Mouse (Mus musculus): Measurements from ENCODE around the gene Retreg1.

Gene Retreg1

DNA sequence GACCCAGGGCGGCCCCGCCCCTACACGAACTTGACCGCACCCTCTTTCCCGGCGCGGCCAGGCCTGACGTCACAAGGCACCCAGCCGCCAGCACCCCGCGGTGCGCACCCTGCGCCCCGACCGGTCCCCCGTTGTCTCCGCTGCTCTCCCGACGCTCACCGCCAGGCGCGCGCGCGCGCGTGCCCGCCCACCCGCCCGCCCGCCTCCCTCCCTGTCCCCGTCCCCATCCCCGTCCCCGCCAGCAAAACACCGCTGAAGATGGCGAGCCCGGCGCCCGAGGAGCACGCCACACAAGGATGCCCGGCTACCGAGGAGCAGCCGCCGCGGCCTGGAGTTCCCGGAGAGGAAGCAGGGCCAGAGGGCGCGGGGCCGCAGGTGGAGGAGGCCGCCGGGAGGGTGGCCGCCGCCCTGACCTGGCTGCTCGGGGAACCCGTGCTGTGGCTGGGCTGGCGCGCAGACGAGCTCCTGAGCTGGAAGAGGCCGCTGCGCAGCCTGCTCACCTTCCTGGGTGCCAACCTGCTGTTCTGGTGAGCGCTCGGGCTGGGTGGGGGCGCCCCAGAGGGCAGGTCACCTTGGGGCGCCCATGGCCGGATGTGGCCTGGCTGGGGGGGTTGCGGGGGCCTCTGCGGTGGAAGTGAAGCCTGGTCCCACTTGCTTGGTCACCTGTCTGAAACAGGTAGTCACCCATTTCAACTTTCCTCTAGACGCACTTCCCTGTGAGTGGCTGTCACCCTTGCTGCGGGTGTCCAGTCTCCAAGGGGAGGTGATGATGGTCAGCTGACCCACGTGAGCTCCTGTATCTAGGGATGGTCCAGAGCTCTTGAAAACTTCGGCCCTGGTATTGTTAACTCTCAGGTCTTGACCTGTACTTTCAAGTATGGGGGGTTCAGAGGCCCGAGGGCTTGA, at the start of gene Retreg1:
Retreg1 (plus strand) TSS at position 95 of the 906 bp plus-strand sequence.
- peak; percentile 54 to 85 for DNase-seq (ENCODE audit: low spot score in 2 of 2)

DNA sequence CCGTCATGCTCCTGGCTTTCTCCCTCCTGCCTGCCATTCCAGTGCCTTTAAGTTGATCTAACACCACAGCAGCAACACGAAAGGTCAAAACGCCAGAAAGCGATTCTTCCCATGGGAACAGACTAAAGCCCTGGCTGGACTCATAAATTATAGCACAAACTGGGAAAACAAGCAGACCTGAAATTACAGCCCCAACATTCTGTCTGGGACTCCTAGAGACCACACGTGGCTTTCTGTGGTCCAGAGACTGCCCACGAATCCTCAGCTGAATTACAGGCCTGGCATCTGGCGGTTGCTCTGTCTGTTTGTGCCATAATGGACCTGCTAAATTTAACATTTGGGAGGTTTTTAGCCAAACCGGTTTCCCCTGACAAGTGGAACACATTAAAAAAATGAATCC, 48.9 kb upstream of the Retreg1 start:
- no peak for DNase-seq (ENCODE audit: low spot score in 2 of 2)

DNA sequence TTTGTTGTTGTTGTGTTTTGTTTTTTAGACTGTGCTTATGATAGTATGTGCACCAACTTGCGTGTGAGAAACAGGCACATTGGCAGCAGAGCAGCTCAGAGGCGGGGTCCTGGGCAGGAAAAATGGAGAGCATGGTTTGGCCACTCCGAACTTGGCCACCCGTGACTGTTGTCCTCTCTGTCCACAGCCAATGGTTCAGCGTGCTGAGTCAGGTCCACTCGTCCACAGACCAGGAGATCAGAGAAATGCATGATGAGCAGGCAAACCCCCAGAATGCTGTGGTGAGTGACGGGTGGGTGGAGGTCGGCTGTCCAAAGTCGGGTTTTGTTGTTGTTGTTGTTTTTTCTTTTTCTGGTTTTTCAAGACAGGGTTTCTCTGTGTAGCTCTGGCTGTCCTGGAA, 47.5 kb upstream of the Retreg1 start:
- DNase-seq (ENCODE audit: low spot score in 2 of 2), result no peak

DNA sequence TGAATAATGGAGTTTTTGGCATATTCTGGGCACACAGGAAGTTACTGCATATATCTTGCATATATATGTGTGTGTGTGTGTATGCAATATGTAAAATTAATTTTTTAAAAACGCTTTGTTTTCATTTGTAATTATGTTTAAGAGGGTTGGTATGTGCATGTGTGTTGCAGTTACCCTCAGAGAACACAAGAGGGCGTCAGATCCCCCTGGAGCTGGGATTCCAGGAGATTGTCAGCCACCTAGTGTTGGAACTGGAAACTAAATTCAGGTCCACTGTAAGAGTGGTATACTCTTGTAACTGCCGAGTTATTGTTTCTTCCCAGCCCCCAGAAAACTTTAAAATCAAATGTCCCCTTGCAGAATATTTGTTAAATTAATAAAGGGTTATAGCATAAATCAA, 46.6 kb upstream of the Retreg1 start:
- DNase-seq (ENCODE audit: low spot score in 2 of 2), result no peak

DNA sequence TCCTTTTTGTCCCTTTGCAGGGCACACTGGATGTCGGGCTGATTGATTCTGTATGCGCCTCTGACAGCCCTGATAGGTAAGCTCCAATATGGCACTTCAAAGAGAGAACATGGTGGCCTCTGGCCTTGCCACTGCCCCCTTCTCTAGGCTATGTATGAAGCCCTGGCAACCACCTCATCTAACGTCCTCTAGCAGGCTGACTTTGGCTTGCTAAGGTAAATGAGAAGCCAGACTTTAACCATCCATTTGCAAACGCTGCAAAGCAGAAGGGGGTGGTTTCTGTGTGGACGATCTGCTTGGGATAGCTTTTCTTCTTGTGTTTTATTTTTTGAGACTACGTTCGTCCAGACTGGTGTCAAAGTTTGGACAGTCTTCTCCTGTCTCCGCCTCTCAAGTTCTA, 45.8 kb upstream of the Retreg1 start:
- DNase-seq (ENCODE audit: low spot score in 2 of 2), result no peak

DNA sequence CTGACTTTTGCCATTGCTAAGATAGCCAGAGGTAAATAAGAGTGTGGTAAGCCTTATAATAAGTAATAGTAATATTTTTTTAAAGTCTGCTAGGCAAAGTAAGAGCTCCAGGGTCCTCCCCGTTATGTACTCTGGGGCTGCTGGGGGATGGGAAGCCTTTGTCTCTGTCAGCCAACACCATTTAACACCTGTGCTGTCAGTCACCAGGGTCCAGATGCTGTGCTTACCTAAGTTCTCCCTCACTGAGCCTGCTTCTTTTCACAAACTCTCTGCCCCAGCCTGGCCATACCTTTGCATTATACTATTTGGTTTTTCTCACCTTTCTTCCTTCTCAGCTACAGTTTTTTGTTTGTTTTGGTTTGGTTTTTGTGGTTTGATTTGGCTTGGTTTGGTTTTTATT, 45.1 kb upstream of the Retreg1 start:
- no peak for DNase-seq (ENCODE audit: low spot score in 2 of 2)

DNA sequence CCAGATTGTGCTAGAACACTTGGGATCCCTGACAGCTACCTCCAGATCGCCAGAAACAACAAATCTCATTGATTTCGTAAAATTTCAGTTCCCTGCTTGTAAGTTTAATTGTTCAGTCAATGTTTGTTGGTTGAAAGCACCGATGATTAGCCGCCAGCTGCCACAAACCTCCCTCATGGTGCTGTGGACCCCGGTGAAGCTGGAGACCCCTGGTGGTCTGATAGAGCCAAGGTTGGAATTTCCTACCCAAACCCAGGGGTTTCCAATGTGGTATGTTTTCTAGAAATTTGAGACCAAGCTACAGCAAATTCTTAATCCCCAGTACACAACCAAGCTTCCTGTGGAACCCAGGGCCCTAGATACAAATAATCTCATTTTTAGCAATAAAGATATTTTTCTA, 41.3 kb upstream of the Retreg1 start:
- DNase-seq (ENCODE audit: low spot score in 2 of 2), result no peak

DNA sequence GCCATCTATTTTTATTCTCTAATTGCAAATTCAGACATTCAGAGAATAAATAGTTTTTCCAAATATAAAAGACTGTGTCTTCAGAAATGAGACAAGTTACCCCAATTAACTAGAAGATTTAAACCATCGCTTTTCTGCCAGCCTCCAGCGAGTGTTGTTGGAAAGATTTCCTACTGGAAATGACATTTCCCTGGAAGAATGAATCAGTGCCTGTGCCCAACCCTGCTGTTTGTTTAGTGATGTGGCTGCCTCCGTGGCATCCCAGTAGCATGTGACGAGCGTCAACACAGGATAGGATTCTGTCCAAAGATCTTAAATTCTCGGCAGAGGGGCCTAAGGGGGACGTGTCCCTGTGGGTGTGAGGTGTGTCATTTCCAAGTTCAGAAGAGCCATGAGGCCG, 40.8 kb upstream of the Retreg1 start:
- DNase-seq (ENCODE audit: low spot score in 2 of 2), result no peak

DNA sequence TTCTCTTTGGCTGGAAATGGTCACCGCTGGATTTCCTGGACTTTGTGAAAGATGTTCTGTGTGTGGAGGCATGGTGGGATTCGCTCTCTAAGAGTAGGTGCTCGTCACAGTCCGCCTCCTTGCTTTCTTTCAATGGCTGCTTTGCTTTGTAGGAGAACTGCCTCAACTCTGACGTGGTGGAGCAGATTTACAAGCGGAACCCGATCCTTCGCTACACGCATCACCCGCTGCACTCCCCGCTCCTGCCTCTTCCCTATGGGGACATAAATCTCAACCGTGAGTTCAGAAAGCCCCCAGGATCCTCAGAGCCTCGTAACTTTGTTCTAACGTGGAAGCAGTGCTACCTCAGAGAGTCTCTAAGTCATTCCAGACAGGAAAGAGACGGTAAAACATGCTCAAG, 39.9 kb upstream of the Retreg1 start:
- DNase-seq (ENCODE audit: low spot score in 2 of 2), result no peak

DNA sequence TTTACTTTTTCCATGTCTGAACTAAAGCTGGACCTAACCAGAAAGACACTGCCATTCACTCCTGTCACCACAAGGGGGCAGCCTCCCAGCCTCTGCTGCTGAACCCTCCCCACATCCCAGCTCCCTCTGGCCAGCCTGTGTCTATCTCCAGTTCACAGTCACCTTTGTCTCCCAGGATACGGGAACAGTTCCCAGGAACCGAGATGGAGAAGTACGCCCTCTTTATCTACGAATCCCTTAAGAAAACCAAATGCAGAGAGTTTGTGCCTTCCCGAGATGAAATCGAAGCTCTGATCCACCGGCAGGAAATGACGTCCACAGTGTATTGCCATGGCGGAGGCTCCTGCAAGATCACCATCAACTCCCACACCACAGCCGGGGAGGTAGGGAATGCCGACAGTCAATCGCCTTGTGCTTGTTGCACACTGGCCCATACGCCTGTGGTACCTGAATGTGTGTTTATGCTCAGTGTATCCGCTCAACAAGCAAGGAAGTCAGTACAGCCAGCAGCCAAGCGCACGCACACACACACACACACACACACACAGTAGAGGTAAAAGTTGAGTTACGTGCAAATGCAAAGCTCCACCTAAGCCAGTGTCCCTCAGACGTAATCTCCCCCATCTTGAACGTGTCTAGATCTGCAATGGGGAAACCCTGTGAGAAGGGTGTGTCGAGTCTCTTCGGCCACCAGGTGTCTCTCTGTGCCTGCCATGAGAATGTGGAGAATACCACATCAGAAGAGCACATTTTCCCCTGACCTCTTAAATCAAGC, 37.5 kb upstream of the Retreg1 start:
- DNase-seq (ENCODE audit: low spot score in 2 of 2), result peak; percentile 35 to 79

DNA sequence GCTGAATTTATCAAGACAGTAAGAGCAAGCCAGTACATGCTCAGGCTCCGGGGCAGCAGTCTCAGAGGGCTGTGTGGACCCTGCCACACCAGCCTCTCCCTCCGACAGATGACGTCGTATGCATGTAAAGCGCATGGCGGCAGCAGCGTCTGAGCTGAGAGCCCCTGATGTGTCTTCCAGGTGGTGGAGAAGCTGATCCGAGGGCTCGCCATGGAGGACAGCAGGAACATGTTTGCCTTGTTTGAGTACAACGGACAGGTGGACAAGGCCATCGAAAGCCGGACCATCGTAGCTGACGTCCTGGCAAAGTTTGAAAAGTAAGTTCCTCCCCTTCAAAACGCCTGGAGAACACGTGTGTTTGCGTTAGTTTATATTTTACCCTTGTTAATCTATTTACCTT, 36.6 kb upstream of the Retreg1 start:
- no peak for DNase-seq (ENCODE audit: low spot score in 2 of 2)

DNA sequence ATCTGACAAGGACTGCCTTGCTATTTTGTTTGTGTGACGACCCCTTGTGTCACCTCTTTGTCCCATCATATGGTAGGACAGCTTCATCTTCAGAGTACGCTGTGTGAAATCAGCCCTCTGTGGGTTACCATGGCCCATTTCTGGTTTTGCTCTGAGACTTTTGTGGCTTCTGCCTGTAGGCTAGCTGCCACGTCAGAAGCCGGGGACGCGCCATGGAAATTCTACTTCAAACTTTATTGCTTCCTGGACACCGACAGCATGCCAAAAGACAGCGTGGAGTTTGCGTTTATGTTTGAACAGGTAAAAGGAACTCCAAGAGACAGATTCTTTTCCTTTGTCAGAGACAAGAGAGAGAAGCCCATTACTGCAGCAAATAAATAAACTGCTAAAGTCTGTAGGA, 36.1 kb upstream of the Retreg1 start:
- no peak for DNase-seq (ENCODE audit: low spot score in 2 of 2)

DNA sequence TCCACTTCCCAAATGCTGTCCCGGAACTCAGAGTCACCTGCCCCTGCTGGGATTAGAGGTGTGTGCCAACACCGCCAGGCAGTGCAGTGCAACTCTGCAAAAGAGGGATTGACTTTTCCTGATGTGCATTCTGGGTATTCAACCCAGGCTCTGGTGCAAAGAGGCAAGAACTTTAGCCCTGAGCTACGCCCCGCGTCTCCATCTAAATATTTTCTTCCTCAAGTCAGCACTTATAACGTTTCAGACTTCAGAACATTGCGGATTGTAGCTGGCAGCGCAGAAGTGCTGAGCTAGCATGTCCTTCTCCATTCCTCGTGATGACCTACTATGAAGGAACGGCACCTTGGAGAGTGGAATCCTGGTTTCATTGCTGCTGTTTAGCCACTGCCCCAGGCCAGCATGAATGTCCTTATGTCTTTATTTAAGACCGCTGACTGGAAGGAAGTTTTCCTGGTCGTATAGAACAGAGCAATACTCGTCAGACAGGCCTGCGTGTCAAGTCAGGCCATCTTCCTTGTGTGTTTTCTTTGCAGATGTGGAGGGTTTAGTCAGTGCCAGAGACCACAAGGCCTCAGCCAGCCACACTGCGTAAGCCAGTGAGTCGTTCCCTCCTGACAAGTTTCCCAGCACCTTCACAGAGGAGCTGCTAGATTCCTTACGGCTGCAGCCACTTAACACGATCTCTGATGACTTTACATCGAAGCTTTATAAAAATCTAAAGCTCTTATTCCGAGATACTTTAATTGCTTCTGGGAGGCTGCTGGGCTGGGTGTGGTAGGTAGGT, 34.1 kb upstream of the Retreg1 start:
- no peak for DNase-seq (ENCODE audit: low spot score in 2 of 2)

DNA sequence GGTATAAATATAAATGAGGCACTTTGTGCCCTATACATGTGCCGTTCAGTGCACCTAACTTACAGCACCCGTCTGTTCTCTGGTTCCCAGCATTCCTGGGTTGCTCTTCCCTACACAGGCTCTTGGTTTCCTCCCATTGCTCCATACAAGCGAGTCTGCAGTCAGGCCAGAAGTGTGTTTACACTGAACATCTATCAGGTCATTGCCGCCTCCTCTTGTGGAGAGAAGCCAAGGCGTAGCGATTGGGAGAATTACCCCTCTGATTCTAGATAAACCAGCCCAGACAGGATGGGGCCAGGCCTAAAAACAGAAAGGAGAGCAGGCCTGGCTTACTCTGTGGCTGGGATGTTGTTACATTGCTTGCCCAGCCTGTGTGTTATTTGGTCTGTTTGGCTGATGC, 33.3 kb upstream of the Retreg1 start:
- no peak for DNase-seq (ENCODE audit: low spot score in 2 of 2)

DNA sequence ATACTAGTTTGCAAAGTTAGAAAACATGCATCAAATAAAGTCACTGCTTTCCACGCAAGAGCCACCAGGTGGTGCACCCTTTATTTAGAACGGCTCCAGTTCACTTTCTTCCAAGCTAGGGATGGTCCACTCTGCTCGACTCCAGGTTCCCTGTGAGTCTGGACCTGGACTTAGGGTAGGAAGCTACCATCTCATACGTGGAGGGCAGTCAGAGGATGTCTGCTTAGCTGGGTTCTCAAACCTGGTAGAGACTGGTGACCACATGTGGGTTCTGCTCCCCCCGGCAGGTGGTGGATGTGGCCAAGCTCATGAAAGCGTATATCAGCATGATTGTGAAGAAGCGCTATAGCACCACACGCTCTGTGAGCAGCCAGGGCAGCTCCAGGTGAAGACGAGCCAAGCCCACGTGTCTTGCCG, 31.1 kb upstream of the Retreg1 start:
- DNase-seq (ENCODE audit: low spot score in 2 of 2), result peak; percentile 20 to 53

DNA sequence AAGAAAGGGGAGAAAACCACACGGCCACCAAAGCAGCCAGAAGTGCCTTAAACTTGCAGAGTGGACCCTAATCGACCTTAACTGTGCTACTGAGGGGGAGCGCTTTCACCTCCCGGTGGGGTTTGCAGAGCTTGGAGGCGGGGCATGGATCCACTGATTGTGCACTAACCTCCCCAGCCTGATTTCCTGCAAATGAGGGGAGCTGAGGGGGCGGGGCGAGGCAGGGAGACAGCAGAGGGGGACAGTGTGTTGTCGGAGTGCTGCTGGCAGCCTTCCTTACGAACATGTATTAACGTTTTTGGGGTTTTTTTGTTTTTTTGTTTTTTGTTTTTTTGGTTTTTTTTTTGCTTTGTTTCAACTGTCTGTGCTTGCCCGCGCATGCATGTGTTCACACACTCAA, 30.5 kb upstream of the Retreg1 start:
- peak in 1 of 2 experiments; percentile 55 for DNase-seq (ENCODE audit: low spot score in 2 of 2)

DNA sequence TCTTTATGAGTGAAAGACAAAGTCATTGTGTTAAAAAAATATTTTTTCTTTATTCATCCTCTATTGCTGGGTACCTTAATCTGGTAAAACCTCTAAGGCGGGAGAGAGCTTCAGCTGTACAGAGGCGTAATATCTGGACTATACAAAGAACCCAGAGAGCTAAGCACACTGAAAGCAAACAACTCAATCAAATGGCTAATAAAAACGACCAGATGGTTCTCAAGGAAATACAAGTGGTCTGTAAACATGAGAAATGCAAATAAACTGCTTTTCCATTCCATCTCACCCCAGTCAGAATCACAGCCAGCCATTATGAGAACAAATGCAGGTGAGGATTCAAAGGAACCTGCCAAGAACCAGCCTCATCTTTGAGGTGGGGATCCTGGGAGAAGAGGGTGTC, 28.4 kb upstream of the Retreg1 start:
- no peak for DNase-seq (ENCODE audit: low spot score in 2 of 2)

DNA sequence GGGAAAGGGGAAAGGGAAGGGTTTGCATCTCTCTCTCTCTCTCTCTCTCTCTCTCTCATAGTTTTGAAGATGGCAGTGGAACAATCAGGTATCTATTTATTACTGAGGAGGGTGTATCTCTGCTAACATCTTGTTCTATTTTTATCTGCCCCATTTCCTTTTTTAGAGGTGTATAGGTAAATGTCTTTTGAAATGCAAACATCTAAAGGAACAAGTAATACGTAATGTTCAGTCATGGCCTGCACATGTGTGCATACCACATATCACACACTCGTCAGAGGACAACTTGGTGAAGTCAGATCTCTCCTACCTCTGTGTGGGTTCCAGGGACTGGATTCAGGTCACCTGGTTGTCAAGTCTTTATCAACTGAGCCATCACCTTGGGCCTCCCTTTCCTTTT, 25.8 kb upstream of the Retreg1 start:
- no peak for DNase-seq (ENCODE audit: low spot score in 2 of 2)

DNA sequence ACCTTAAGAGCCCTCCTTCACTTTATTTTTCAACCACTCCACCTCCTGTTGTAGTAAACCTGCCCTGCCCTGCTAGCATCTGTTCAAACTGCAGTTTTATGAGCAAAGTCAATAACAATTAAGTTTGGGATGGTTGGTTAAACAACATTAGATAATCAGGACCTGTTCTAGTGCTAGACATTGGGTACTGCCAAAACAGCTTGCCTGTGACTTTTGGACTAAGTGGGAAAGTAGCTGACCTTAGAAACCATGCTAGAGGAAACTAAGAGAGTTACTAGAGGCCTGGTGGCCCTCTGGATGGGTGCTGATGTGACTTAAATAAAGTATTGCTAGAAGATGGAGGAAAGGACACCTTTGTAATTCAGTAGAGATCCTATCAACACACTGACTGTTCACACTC, 21.0 kb upstream of the Retreg1 start:
- no peak for DNase-seq (ENCODE audit: low spot score in 2 of 2)

DNA sequence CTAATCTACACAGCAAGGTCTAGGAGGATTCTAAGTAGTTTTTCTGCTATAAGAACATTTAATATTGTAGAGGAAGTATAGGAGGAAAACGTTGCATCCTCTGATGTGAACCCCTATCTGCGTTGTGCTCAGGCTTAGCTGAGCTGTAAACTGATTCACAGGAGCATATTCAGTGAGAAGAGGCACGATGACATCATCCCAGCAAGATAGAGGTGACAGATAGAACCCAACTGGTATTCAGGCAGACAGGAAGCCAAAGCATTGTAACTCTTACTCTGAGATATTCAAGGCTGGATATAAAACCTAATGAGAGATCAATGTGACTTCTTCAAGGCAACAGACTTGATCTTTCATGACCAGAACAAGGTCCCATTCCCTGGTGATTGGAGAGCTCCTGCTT, 20.3 kb upstream of the Retreg1 start:
- no peak for DNase-seq (ENCODE audit: low spot score in 2 of 2)

DNA sequence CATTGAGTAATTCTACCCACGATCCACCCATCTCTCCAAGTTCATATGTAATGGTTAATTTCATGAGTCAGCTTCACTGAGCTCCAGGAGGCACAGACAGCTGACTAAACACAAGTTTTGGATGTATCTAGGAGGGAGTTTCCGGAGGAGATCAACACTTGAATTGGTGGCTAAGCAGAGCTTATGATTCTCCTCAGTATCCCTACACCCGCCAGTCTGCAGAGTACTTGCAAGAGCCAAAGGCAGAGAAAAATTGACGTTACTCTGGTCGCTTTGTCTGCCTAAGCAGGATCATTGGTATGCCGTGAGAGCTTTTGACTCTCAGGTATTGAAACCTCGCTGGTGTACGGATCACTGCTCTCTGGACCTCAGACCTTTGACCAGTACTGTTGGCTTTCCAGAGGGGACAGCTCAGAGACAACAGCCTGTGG, 16.4 kb upstream of the Retreg1 start:
- DNase-seq (ENCODE audit: low spot score in 2 of 2), result no peak

DNA sequence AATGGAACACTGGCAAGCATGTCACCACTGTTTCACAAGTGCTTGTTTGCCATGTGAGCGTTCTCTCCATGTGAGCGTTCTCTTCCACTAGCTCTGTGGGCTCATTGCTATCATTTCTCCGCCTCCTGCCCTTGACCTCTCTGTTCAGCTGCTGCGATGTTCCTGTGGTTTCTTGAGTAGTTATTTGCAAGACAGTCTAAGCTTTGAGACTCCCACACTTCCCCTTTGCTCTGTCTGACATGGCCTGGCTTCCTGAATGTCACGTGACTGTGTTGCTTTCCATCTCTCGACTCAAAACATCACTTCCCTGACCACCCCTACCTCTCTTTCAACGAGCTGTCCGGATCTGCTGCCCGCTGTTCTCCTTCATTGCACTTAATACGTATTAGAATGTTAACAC, 14.5 kb upstream of the Retreg1 start:
- peak in 1 of 2 experiments; percentile 37 for DNase-seq (ENCODE audit: low spot score in 2 of 2)
